Mouse (Mus musculus) MEL (cell line): Measurements from ENCODE around the gene Thrap3. TPM values are rescaled to one million over a fixed set of nuclear protein-coding genes. Genes with fewer than 3 reads are reported as not detected.

Source experiments
- DNase-seq: peaks from one replicate; pipeline ENCODE4 v3.0.0; 2011; ENCODE audit warnings: low read depth, low spot score
- H3K27ac ChIP-seq: 2 replicates; pipeline ENCODE4 v1.5.1; 2012; ENCODE audit warnings: low read depth, mild to moderate bottlenecking, control low read depth, low read length, moderate library complexity; ENCODE audit not compliant: control insufficient read depth
- H3K27me3 ChIP-seq, 2 experiments: fragments of 150-350 bp in 1 of 2; sonication (generic) in 1 of 2; 2 replicates each; pipeline ENCODE4 v1.6.1; 2012; ENCODE audit warnings: low read length in 2 of 2, mild to moderate bottlenecking in 2 of 2, improper control_type of control experiment in 1 of 2, moderate library complexity in 1 of 2; ENCODE audit not compliant: insufficient read depth in 2 of 2, control insufficient read depth in 1 of 2
- H3K36me3 ChIP-seq, 2 experiments: 2 replicates each; pipeline ENCODE4 v1.6.1; 2012 to 2014; ENCODE audit warnings: low read length in 2 of 2, improper control_type of control experiment in 1 of 2, inconsistent platforms in 1 of 2, mild to moderate bottlenecking in 1 of 2; ENCODE audit not compliant: insufficient read depth in 2 of 2, control insufficient read depth in 1 of 2
- H3K4me1 ChIP-seq, 2 experiments: fragments of 150-350 bp in 1 of 2; sonication (generic) in 1 of 2; 2 replicates each; pipeline ENCODE4 v1.6.1; 2012; ENCODE audit warnings: low read length in 2 of 2, improper control_type of control experiment in 1 of 2, mild to moderate bottlenecking in 1 of 2; ENCODE audit not compliant: insufficient read depth in 2 of 2, control insufficient read depth in 1 of 2
- H3K4me3 ChIP-seq, 2 experiments: fragments of 150-350 bp in 1 of 2; sonication (generic) in 1 of 2; 2 replicates each; pipeline ENCODE4 v1.5.1; 2012; ENCODE audit warnings: low read depth in 2 of 2, low read length in 2 of 2, mild to moderate bottlenecking in 2 of 2, moderate library complexity in 2 of 2, control low read depth in 1 of 2, improper control_type of control experiment in 1 of 2; ENCODE audit not compliant: control insufficient read depth in 1 of 2, insufficient read depth in 1 of 2
- H3K79me2 ChIP-seq: 2 replicates; pipeline ENCODE4 v1.6.1; 2012; ENCODE audit warnings: mild to moderate bottlenecking, low read length, moderate library complexity; ENCODE audit not compliant: control insufficient read depth, poor library complexity, insufficient read depth
- H3K9ac ChIP-seq: 2 replicates; pipeline ENCODE4 v1.6.1; 2012; ENCODE audit warnings: low read depth, mild to moderate bottlenecking, control low read depth, low read length, moderate library complexity; ENCODE audit not compliant: control insufficient read depth, poor library complexity, severe bottlenecking
- H3K9me3 ChIP-seq: fragments of 150-350 bp; sonication (generic); replicated peaks from 2 replicates; pipeline ENCODE4 v1.6.1; 2012; ENCODE audit warnings: mild to moderate bottlenecking, low read length, improper control_type of control experiment, moderate library complexity; ENCODE audit not compliant: insufficient read depth
- CHD1 ChIP-seq: IDR thresholded peaks from 2 replicates; pipeline ENCODE4 v1.6.1; 2012; ENCODE audit warnings: low read depth, mild to moderate bottlenecking, inconsistent platforms, low read length, improper control_type of control experiment
- E2F4 ChIP-seq: IDR thresholded peaks from 2 replicates; pipeline ENCODE4 v1.6.1; 2011; ENCODE audit warnings: low read depth, low read length, improper control_type of control experiment, borderline replicate concordance
- ELF1 ChIP-seq: IDR thresholded peaks from 2 replicates; pipeline ENCODE4 v1.6.1; 2014; ENCODE audit warnings: low read depth, mild to moderate bottlenecking, inconsistent platforms, low read length, improper control_type of control experiment, moderate library complexity
- EP300 ChIP-seq, 2 experiments: IDR thresholded peaks; 2 replicates each; pipeline ENCODE4 v1.6.1; 2011; ENCODE audit warnings: improper control_type of control experiment in 2 of 2, low read length in 2 of 2, low read depth in 1 of 2, mild to moderate bottlenecking in 1 of 2
- GABPA ChIP-seq: IDR thresholded peaks from 2 replicates; pipeline ENCODE4 v1.6.1; 2012; ENCODE audit warnings: low read depth, mild to moderate bottlenecking, inconsistent platforms, low read length, improper control_type of control experiment, moderate library complexity
- HCFC1 ChIP-seq: IDR thresholded peaks from 2 replicates; pipeline ENCODE4 v1.6.1; 2012; ENCODE audit warnings: low read depth, mild to moderate bottlenecking, inconsistent platforms, low read length, improper control_type of control experiment, moderate library complexity
- JUND ChIP-seq: IDR thresholded peaks from 2 replicates; pipeline ENCODE4 v1.6.1; 2011; ENCODE audit warnings: low read depth, mild to moderate bottlenecking, improper control_type of control experiment, low read length
- MAX ChIP-seq: IDR thresholded peaks from 2 replicates; pipeline ENCODE4 v1.6.1; 2011; ENCODE audit warnings: low read length, improper control_type of control experiment
- MAZ ChIP-seq: IDR thresholded peaks from 2 replicates; pipeline ENCODE4 v1.6.1; 2012; ENCODE audit warnings: low read depth, mild to moderate bottlenecking, inconsistent platforms, low read length, improper control_type of control experiment
- MXI1 ChIP-seq: IDR thresholded peaks from 2 replicates; pipeline ENCODE4 v1.6.1; 2011; ENCODE audit warnings: mild to moderate bottlenecking, low read depth, low read length, improper control_type of control experiment
- MYB ChIP-seq: IDR thresholded peaks from 2 replicates; pipeline ENCODE4 v1.6.1; 2011; ENCODE audit warnings: mild to moderate bottlenecking, low read depth, low read length, improper control_type of control experiment
- MYC ChIP-seq: IDR thresholded peaks from 2 replicates; pipeline ENCODE4 v1.6.1; 2011; ENCODE audit warnings: low read depth, mild to moderate bottlenecking, low read length, improper control_type of control experiment, moderate library complexity
- NELFE ChIP-seq: IDR thresholded peaks from 2 replicates; pipeline ENCODE4 v1.6.1; 2011; ENCODE audit warnings: low read depth, low read length, improper control_type of control experiment
- NRF1 ChIP-seq: IDR thresholded peaks from 2 replicates; pipeline ENCODE4 v1.6.1; 2014; ENCODE audit warnings: low read depth, mild to moderate bottlenecking, inconsistent platforms, low read length, improper control_type of control experiment, moderate library complexity; ENCODE audit not compliant: poor library complexity, insufficient read depth, severe bottlenecking
- POLR2A ChIP-seq, 2 experiments: IDR thresholded peaks; 2 replicates each; pipeline ENCODE4 v1.6.1; 2011 to 2012; ENCODE audit warnings: low read length in 2 of 2, mild to moderate bottlenecking in 2 of 2, control low read depth in 1 of 2, improper control_type of control experiment in 1 of 2, low read depth in 1 of 2, moderate library complexity in 1 of 2; ENCODE audit not compliant: control insufficient read depth in 1 of 2, insufficient read depth in 1 of 2, poor library complexity in 1 of 2
- POLR2AphosphoS2 ChIP-seq: IDR thresholded peaks from 2 replicates; pipeline ENCODE4 v1.6.1; 2011; ENCODE audit warnings: low read length, improper control_type of control experiment
- POLR2AphosphoS5 ChIP-seq: IDR thresholded peaks from 2 replicates; pipeline ENCODE4 v1.6.1; 2012; ENCODE audit warnings: low read depth, borderline replicate concordance, mild to moderate bottlenecking, inconsistent platforms, low read length, moderate library complexity, mixed read lengths
- RAD21 ChIP-seq: IDR thresholded peaks from 2 replicates; pipeline ENCODE4 v1.6.1; 2011; ENCODE audit warnings: mild to moderate bottlenecking, low read depth, low read length, improper control_type of control experiment
- SIN3A ChIP-seq: IDR thresholded peaks from 2 replicates; pipeline ENCODE4 v1.6.1; 2012; ENCODE audit warnings: low read length, improper control_type of control experiment, inconsistent platforms
- SMC3 ChIP-seq: IDR thresholded peaks from 2 replicates; pipeline ENCODE4 v1.6.1; 2011; ENCODE audit warnings: low read depth, low read length, improper control_type of control experiment
- TCF12 ChIP-seq: IDR thresholded peaks from 2 replicates; pipeline ENCODE4 v1.6.1; 2014; ENCODE audit warnings: low read depth, mild to moderate bottlenecking, inconsistent platforms, low read length, improper control_type of control experiment, moderate library complexity
- USF1 ChIP-seq: IDR thresholded peaks from 2 replicates; pipeline ENCODE4 v1.6.1; 2014; ENCODE audit warnings: low read depth, mild to moderate bottlenecking, inconsistent platforms, low read length, improper control_type of control experiment, moderate library complexity
- USF2 ChIP-seq, 2 experiments: IDR thresholded peaks; 2 replicates each; pipeline ENCODE4 v1.6.1; 2011 to 2012; ENCODE audit warnings: improper control_type of control experiment in 2 of 2, low read length in 2 of 2, borderline replicate concordance in 1 of 2, inconsistent platforms in 1 of 2, low read depth in 1 of 2, mild to moderate bottlenecking in 1 of 2; ENCODE audit not compliant: insufficient read depth in 1 of 2
- ZC3H11A ChIP-seq: IDR thresholded peaks from 2 replicates; pipeline ENCODE4 v1.6.1; 2012; ENCODE audit warnings: low read depth, mild to moderate bottlenecking, inconsistent platforms, low read length, improper control_type of control experiment
- ZKSCAN1 ChIP-seq: IDR thresholded peaks from 2 replicates; pipeline ENCODE4 v1.6.1; 2012; ENCODE audit warnings: low read depth, mild to moderate bottlenecking, inconsistent platforms, low read length, improper control_type of control experiment, moderate library complexity
- ZMIZ1 ChIP-seq: IDR thresholded peaks from 2 replicates; pipeline ENCODE4 v1.6.1; 2012; ENCODE audit warnings: low read depth, mild to moderate bottlenecking, inconsistent platforms, low read length, improper control_type of control experiment, moderate library complexity
- ZNF384 ChIP-seq: IDR thresholded peaks from 2 replicates; pipeline ENCODE4 v1.6.1; 2012; ENCODE audit warnings: low read depth, mild to moderate bottlenecking, inconsistent platforms, low read length, improper control_type of control experiment
- polyA plus RNA-seq, 2 experiments: library from polyadenylated mRNA; stranded (reverse) in 1 of 2; unstranded in 1 of 2; fragments of >175 nt in 1 of 2; fragments of >200 nt in 1 of 2; gene quantifications; 2 replicates each; pipeline versions ENCODE4 v1.2.1 to v1.2.4; 2012; ENCODE audit warnings: low replicate concordance in 2 of 2, low read depth in 1 of 2; ENCODE audit not compliant: insufficient read length in 2 of 2, insufficient read depth in 1 of 2, missing spikeins in 1 of 2
- total RNA-seq: library from RNA; depleted of rRNA; stranded (reverse); fragments of 300-350 nt; gene quantifications from 2 replicates; pipeline ENCODE4 v1.2.3, GENCODE M21; 2012

The Thrap3 gene
- total and polyA plus RNA-seq, 3 experiments, result 158 to 471 (median 310) TPM

DNA sequence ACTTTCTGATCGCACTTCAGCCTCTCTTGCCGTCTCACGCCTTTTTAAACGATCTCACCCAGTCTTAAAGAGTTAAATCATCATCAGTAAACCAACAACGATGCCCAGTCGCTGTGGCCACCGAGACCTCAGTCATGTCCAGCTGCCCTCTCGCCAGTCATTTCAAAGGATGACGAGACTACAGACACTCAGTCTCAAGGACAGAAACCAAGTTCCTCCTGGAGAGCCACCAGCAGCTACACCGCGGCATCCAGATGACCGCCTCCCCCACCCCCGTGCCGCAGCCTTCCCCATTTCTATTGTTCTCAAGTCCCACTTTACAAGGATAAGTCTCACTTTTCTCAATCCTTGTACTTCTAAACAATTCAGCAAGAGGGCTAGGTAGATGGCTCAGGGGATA lies 49.7 kb downstream of the Thrap3 start:
- Histone ChIP-seq H3K36me3 (no peaks in the 10 kb centered on the region), H3K27ac (no peak overlapping the region), H3K4me1 (peaks cover 0 to 7% of the 10 kb centered on the region in 2 experiments; a peak in 2 of 4 replicates), H3K9ac (no peak overlapping the region), H3K79me2 (no peaks in the 10 kb centered on the region), H3K9me3 (no peaks in the 10 kb centered on the region), H3K4me3 (no peak overlapping the region), H3K27me3 (no peaks in the 10 kb centered on the region)
- DNase-seq, result no peak
- TF ChIP-seq ZKSCAN1 (no peak), POLR2A (IDR thresholded peaks at IDR 0.05; ENCODE audit: control insufficient read depth in 1 of 2, insufficient read depth in 1 of 2, low read depth in 1 of 2, low read length in 2 of 2, poor library complexity in 1 of 2) (no peak), MXI1 (no peak), TCF12 (no peak), MYB (no peak), USF1 (no peak), POLR2AphosphoS2 (no peak), NELFE (no peak), POLR2AphosphoS5 (no peak), CHD1 (no peak), E2F4 (no peak), MAZ (no peak), SMC3 (no peak), GABPA (no peak), MYC (no peak), ELF1 (no peak), JUND (no peak), ZNF384 (no peak), RAD21 (no peak), USF2 (IDR thresholded peaks at IDR 0.05; ENCODE audit: borderline replicate concordance in 1 of 2, insufficient read depth in 1 of 2, low read depth in 1 of 2, low read length in 2 of 2) (no peak)

DNA sequence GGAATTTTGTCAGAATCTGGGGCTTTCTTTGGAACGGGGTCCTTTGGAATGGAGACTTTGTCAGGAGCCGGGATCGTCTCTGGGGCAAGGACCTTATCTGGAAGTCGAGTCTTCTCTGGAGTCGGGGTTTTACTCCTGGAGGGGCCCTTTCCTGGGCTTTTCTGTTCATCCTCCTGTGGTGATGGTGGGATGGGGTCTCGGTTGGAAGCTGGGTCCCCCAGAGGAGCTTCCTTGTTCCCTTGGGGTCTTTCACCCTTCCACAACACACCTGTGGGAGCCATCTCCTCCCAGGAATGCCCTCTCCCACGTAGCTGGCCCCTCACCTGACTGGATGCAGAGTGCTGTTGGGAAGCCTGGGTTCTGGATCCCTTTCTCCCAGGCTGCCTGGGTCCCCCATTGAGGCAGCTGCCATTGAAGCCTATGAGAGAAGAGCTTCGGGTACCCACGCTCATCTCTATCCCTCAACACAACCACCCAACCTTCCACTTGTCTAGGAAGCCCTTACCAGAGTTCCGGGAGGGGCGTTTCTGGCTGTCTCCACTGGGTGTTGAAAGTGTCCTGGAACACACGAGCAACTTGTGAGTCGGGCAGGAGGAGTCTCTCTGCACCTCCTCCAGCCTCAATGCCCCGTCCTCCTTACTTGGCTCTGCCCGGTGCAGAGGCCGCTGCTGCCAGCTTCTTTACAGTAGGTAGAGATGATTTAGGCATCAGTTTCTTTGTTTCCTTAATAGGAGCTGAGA lies 50.7 kb downstream of the Thrap3 start:
- Histone ChIP-seq H3K4me1 (peaks cover 0 to 7% of the 10 kb centered on the region in 2 experiments; a peak in 2 of 4 replicates), H3K79me2 (no peaks in the 10 kb centered on the region), H3K9me3 (no peaks in the 10 kb centered on the region), H3K27me3 (no peaks in the 10 kb centered on the region), H3K9ac (no peak overlapping the region), H3K27ac (no peak overlapping the region), H3K36me3 (no peaks in the 10 kb centered on the region), H3K4me3 (no peak overlapping the region)
- no peak for TF ChIP-seq NRF1
- no peak for TF ChIP-seq ELF1
- no peak for TF ChIP-seq ZC3H11A
- TF ChIP-seq USF2 (IDR thresholded peaks at IDR 0.05; ENCODE audit: borderline replicate concordance in 1 of 2, insufficient read depth in 1 of 2, low read depth in 1 of 2, low read length in 2 of 2), result no peak
- no peak for TF ChIP-seq ZKSCAN1
- TF ChIP-seq ZMIZ1, result no peak
- TF ChIP-seq MYC, result no peak
- no peak for TF ChIP-seq SIN3A
- no peak for TF ChIP-seq POLR2AphosphoS2
- no peak for TF ChIP-seq SMC3
- TF ChIP-seq USF1, result no peak
- no peak for TF ChIP-seq HCFC1
- no peak for TF ChIP-seq EP300 (IDR thresholded peaks at IDR 0.05; ENCODE audit: low read depth in 1 of 2, low read length in 2 of 2)
- TF ChIP-seq POLR2A (IDR thresholded peaks at IDR 0.05; ENCODE audit: control insufficient read depth in 1 of 2, insufficient read depth in 1 of 2, low read depth in 1 of 2, low read length in 2 of 2, poor library complexity in 1 of 2), result no peak
- no peak for TF ChIP-seq MAX
- no peak for DNase-seq
